Mouse (Mus musculus): Measurements from ENCODE around the gene Sar1b. TPM values are rescaled to one million over a fixed set of nuclear protein-coding genes. Genes with fewer than 3 reads are reported as not detected.
A peak's percentile ranks its signal among the peaks of the same experiment; 100 is the strongest.
"Not testable (repeated sequence)": the region's sequence is repeated elsewhere in the genome, so short reads cannot be mapped to it uniquely, and the experiment has no call there.

Sar1b gene
- polyA plus RNA-seq, 1 experiment, result 52.7 TPM

GRCm38 (mm10) chr11:51768296-51768695, 4.8 kb downstream of the Sar1b start:
- Histone ChIP-seq H3K27ac (ENCODE audit: insufficient read depth, low read depth, low read length) (no peak overlapping the region), H3K4me1 (ENCODE audit: control insufficient read depth, insufficient read depth, low read length) (peaks cover 24% of the 10 kb centered on the region), H3K4me3 (ENCODE audit: insufficient read depth, low read length) (no peak overlapping the region)
- TF ChIP-seq POLR2A (IDR thresholded peaks at IDR 0.05; ENCODE audit: borderline replicate concordance, low read depth, low read length) (no peak), CTCF (IDR thresholded peaks at IDR 0.05; ENCODE audit: low read depth, low read length) (no peak)

DNA sequence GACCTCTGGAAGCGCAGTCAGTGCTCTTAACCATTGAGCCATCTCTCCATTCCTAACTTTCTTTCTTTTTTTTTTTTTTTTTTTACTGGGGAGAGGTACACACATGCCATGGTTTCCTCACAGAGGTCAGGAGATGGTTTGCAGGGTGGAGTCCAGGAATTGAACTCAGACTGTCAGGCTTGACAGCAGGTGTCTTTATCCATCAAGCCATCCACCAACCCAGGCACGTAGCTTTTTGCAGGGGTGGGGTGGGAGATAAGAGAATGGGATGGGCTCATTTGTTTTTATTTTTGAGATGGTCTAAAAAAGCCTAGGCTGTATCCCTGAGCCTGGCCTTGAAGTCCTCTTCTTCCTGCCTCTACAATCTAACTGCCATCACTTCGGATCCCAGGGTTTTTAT, 12.0 kb downstream of the Sar1b start:
- Histone ChIP-seq H3K27ac (ENCODE audit: insufficient read depth, low read depth, low read length) (no peak overlapping the region), H3K4me1 (ENCODE audit: control insufficient read depth, insufficient read depth, low read length) (peaks cover 6% of the 10 kb centered on the region), H3K4me3 (ENCODE audit: insufficient read depth, low read length) (no peak overlapping the region)
- TF ChIP-seq POLR2A (IDR thresholded peaks at IDR 0.05; ENCODE audit: borderline replicate concordance, low read depth, low read length) (no peak), CTCF (IDR thresholded peaks at IDR 0.05; ENCODE audit: low read depth, low read length) (no peak)

DNA sequence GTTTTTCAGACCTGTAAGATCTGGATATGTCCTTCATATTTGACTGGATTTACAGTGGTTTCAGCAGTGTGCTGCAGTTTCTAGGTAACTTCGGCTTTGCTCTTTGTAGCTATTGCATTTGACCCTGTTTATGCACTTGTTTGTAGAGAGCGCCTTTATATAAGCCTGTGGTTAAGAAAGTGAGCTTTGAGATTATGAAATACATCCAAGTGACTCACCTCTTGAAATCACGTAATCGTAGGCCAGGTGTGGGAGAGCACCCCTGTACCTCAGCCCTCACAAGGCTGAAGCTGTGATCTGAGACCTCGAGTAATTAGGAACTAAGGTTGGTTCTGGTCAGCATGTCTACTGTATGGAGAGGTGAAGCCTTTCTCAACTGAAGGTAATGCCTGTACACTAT, 14.0 kb downstream of the Sar1b start:
- no peak overlapping the region for H3K27ac ChIP-seq (ENCODE audit: insufficient read depth, low read depth, low read length)
- TF ChIP-seq CTCF (IDR thresholded peaks at IDR 0.05; ENCODE audit: low read depth, low read length) (no peak), POLR2A (IDR thresholded peaks at IDR 0.05; ENCODE audit: borderline replicate concordance, low read depth, low read length) (no peak)

DNA sequence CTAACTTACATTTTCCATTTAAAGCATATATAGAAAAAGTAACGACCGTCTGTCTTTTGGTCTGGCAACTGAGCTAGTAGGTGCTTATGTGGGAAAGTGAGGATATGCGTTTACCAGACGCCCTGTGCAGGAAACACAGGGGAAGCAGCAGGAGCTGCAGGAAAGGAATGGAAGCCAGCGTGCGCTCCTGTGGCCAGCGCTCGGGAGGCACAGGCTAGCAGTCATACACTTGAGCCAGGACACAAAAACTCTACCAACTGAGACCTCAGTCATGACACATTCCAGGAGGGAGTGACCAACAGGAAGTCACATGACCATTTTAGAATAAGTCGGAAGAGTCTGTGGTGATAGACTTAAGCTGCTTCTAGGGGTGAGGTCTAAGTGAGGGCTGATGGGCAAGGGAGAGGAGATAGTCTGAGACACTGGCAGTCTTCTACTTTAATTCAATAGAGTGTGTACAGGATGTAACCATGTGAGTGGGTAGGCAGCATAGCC, 17.3 kb downstream of the Sar1b start:
- TF ChIP-seq CTCF (IDR thresholded peaks at IDR 0.05; ENCODE audit: low read depth, low read length), result no peak
- TF ChIP-seq POLR2A (IDR thresholded peaks at IDR 0.05; ENCODE audit: borderline replicate concordance, low read depth, low read length), result no peak
- H3K4me3 ChIP-seq (ENCODE audit: insufficient read depth, low read length), result no peak overlapping the region
- no peak overlapping the region for H3K27ac ChIP-seq (ENCODE audit: insufficient read depth, low read depth, low read length)
- H3K4me1 ChIP-seq (ENCODE audit: control insufficient read depth, insufficient read depth, low read length), result peaks cover 9% of the 10 kb centered on the region

More for the DNA sequence above, 14.0 kb downstream of the Sar1b start:
- Histone ChIP-seq H3K4me1 (ENCODE audit: control insufficient read depth, insufficient read depth, low read length) (peaks cover 9% of the 10 kb centered on the region), H3K4me3 (ENCODE audit: insufficient read depth, low read length) (no peak overlapping the region)

- Histone ChIP-seq H3K4me1 (ENCODE audit: control insufficient read depth, insufficient read depth, low read length) (peaks cover 9% of the 10 kb centered on the region), H3K27ac (ENCODE audit: insufficient read depth, low read depth, low read length) (no peak overlapping the region), H3K4me3 (ENCODE audit: insufficient read depth, low read length) (no peak overlapping the region)
- TF ChIP-seq POLR2A (IDR thresholded peaks at IDR 0.05; ENCODE audit: borderline replicate concordance, low read depth, low read length) (no peak), CTCF (IDR thresholded peaks at IDR 0.05; ENCODE audit: low read depth, low read length) (no peak)
These were observed 19.2 kb downstream of the Sar1b start for GRCm38 (mm10) chr11:51782721-51783120.

DNA sequence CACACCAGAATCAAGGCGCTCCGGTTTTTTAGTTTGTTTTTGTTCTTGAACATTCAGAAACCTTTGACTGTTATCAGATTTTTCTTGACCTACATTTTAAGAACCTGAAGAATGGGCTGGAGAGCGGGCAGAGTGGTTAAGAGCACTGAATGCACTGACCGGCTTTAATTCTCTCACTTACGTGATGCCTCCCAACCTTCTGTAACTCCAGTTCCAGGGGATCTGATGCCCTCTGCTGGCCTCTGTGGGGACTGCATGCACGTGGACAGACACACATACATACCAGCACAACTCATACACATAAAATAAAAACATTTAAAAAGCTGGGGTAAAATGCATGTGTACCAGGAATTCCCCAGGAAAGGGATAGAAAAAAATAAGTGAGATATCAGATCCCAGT, 22.4 kb downstream of the Sar1b start:
- H3K4me1 ChIP-seq (ENCODE audit: control insufficient read depth, insufficient read depth, low read length), result peaks cover under 1% of the 10 kb centered on the region
- peak; percentile 59 for TF ChIP-seq CTCF (IDR thresholded peaks at IDR 0.05; ENCODE audit: low read depth, low read length)
- TF ChIP-seq POLR2A (IDR thresholded peaks at IDR 0.05; ENCODE audit: borderline replicate concordance, low read depth, low read length), result no peak
- H3K27ac ChIP-seq (ENCODE audit: insufficient read depth, low read depth, low read length), result no peak overlapping the region
- H3K4me3 ChIP-seq (ENCODE audit: insufficient read depth, low read length), result no peak overlapping the region

- H3K4me1 ChIP-seq (ENCODE audit: control insufficient read depth, insufficient read depth, low read length); H3K27ac ChIP-seq (ENCODE audit: insufficient read depth, low read depth, low read length); H3K4me3 ChIP-seq (ENCODE audit: insufficient read depth, low read length): not testable (repeated sequence)
These were observed 26.2 kb downstream of the Sar1b start for GRCm38 (mm10) chr11:51789735-51790134.

DNA sequence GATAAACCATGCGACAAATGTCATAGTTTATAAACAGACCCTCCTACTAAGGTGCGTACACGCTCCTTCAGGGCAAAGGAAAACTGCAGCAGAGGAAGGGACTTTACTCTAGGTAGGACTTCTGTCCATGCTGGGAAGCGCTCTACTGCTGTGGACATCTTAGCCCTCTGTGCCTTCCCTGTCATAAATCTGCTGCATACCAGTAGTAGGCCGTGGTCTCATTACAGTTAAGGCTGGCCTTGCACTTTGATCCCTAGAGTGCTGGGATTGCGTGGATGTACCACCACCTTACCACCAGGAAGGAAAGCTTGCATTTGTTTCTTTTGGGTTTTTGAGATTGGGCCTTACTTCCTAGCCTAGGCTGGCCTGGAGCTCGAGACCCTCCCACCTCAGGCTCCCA, 27.2 kb downstream of the Sar1b start:
- H3K27ac ChIP-seq (ENCODE audit: insufficient read depth, low read depth, low read length), result no peak overlapping the region
- H3K4me3 ChIP-seq (ENCODE audit: insufficient read depth, low read length), result no peak overlapping the region
- TF ChIP-seq POLR2A (IDR thresholded peaks at IDR 0.05; ENCODE audit: borderline replicate concordance, low read depth, low read length), result no peak
- TF ChIP-seq CTCF (IDR thresholded peaks at IDR 0.05; ENCODE audit: low read depth, low read length), result no peak
- H3K4me1 ChIP-seq (ENCODE audit: control insufficient read depth, insufficient read depth, low read length), result no peaks in the 10 kb centered on the region

- peaks cover 15% of the 10 kb centered on the region for H3K4me1 ChIP-seq (ENCODE audit: control insufficient read depth, insufficient read depth, low read length)
- TF ChIP-seq CTCF (IDR thresholded peaks at IDR 0.05; ENCODE audit: low read depth, low read length), result no peak
- no peak for TF ChIP-seq POLR2A (IDR thresholded peaks at IDR 0.05; ENCODE audit: borderline replicate concordance, low read depth, low read length)
- no peak overlapping the region for H3K4me3 ChIP-seq (ENCODE audit: insufficient read depth, low read length)
- H3K27ac ChIP-seq (ENCODE audit: insufficient read depth, low read depth, low read length), result no peak overlapping the region
These were observed 32.8 kb downstream of the Sar1b start for GRCm38 (mm10) chr11:51796272-51796671.

DNA sequence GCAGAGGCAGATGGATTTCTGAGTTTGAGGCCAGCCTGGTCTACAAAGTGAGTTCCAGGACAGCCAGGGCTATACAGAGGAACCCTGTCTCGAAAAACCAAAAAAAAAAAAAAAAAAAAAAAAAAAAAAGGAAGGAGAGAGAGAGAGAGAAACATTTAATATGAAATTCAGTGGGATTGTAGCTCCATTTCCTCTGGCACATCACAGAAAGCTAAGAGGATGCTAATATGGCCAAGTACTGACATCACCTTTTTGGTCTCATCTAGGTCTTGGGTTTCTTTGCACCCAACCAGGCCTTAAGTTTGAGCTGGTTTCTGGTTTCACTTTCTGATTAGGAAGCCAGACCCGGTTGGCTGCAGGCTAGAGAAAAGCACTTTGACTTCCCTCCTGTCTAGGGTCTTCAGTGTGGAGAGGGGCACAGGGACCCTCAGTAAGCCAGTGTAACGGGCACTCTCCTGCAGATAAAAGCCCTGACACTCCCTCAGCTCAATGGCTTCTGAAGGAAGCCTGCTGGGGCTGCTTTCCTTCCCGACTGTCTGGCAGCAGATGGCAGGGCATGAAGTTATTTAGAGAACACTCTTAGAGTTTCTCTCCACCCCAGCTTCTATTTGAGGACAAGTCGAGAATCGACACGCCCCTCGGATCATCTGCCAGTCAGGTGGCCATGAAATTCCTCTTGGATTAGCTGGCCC, 37.3 kb downstream of the Sar1b start:
- TF ChIP-seq CTCF (IDR thresholded peaks at IDR 0.05; ENCODE audit: low read depth, low read length) (no peak), POLR2A (IDR thresholded peaks at IDR 0.05; ENCODE audit: borderline replicate concordance, low read depth, low read length) (no peak)
- Histone ChIP-seq H3K27ac (ENCODE audit: insufficient read depth, low read depth, low read length) (no peak overlapping the region), H3K4me3 (ENCODE audit: insufficient read depth, low read length) (no peak overlapping the region), H3K4me1 (ENCODE audit: control insufficient read depth, insufficient read depth, low read length) (peaks cover 18% of the 10 kb centered on the region)

Measured in bone marrow macrophage, adult 2 months (primary cell).